Mouse (Mus musculus) megakaryocyte-erythroid progenitor cell, adult 5 weeks (primary cell): ENCODE measurements around the gene Noc3l. TPM values are rescaled to one million over a fixed set of nuclear protein-coding genes. Genes with fewer than 3 reads are reported as not detected.

Source experiments
- polyA plus RNA-seq: library from polyadenylated mRNA; stranded (reverse); fragments of >175 nt; gene quantifications from 2 replicates; pipeline ENCODE4 v1.2.3, GENCODE M21; 2012

The Noc3l gene
- polyA plus RNA-seq = 2.4 and 2.8 TPM in 2 replicates

GRCm38 (mm10) chr19:38818766-38819426 lies at the start of gene Noc3l:
TSS of gene Noc3l (minus strand) at chr19:38819237.

GRCm38 (mm10) chr19:38836438-38837170 lies 17.6 kb upstream of the Noc3l start, which contains the start of gene Tbc1d12:
TSS of gene Tbc1d12 (plus strand) at chr19:38836579.

Other genes starting within 250 kb of the Noc3l start
- gene Tbc1d12, start 17.3 kb upstream of the Noc3l start, polyA plus RNA-seq = 0.95 and 1.5 TPM in 2 replicates
- 7.0 and 7.4 TPM in 2 replicates for gene Hells, start 111.7 kb upstream of the Noc3l start, polyA plus RNA-seq
- not detected in 2 replicates for gene Cyp2c55, start 187.8 kb upstream of the Noc3l start, polyA plus RNA-seq
- 0.05 TPM in 1 of 2 replicates, not detected in the other for gene Cyp2c65, start 241.8 kb upstream of the Noc3l start, polyA plus RNA-seq